Mouse (Mus musculus) brain, adult 2 months (tissue): Measurements from ENCODE around the gene Macrod2.

Experiments
- DNase-seq: peaks from one replicate; pipeline ENCODE4 v3.0.0; 2011; ENCODE audit warnings: low read depth, low spot score

The Macrod2 gene

DNA sequence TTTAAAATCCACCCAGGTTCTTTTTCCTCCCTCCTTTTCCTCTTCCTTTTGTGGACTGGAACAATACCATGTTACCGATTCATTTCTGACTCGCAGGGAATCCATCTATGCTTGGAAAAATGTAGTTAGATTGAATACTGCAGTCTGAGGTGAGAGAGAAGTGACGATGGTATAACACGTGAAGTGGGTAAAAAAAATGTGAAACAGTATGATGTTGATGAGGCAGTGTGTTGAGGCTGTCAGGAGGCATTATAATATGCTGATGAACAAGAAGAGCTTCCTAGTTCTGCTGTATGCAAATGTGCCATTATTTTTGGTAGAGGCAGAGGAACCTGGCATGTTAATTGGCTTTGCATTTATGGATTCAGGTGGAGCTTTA, 662.3 kb downstream of the Macrod2 start:
- no peak for DNase-seq

- no peak for DNase-seq
Observed at GRCm38 (mm10) chr2:141073981-141074855, 679.1 kb downstream of the Macrod2 start.

GRCm38 (mm10) chr2:141078221-141078620, 683.1 kb downstream of the Macrod2 start:
- no peak for DNase-seq

DNA sequence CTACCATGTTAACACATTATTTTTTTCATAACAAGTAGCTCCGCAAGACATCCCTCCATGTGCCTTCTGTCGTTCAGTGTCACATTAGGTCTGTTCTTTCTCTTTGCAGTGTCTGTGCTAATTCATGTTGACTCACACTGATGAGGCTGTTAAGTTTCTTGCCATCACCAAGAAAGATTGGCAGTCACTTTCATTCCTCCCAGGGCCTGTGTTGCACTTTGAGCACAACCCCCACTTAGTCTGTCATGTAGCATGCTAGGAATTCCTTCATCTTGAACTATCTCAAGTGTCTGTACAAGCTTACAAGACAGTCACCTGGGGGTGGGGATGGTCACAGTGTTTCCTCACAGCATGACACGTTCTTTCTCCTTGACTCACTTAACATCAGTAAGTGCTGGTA, 696.2 kb downstream of the Macrod2 start:
- peak; percentile 39 for DNase-seq

DNA sequence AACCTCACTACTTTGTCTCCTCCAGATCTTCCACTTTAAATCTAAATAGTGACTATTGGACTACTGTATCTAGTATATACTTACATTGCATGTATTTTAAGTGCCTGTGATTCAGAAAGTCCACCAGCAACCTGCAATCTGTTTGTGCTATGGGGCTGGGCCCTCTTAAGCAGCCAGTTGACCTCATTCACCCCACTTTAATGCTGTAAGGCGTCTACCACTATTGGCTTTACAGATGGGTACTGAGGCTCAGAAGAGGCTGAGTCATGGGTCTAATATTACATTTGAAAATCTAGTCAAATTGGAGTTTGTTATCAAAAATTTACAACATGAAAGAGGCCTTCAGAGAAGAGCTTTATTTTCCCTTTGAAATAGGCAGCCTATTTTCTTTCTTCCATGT, 722.5 kb downstream of the Macrod2 start:
- no peak for DNase-seq

GRCm38 (mm10) chr2:141123875-141124274, 728.8 kb downstream of the Macrod2 start:
- DNase-seq: no peak

GRCm38 (mm10) chr2:141125638-141126037, 730.5 kb downstream of the Macrod2 start:
- no peak for DNase-seq

DNA sequence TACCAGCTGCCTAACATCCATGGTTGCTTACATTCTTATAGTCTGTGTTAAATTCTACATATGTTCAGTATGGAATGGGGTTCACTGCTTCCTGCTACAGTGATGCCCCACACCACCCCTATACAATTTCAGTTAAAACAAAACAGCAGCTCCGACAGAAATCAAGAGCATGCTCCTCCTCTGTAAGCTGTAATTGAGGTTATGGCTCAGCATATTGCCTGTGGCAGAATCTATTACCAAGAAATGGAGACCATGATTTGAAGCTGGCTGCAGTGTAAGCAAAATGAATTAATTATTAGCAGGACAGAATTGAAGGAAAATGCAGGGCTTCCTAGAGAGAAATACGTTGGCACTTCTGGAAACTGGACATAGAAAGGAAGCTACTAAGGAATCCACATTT, 747.2 kb downstream of the Macrod2 start:
- DNase-seq: no peak

DNA sequence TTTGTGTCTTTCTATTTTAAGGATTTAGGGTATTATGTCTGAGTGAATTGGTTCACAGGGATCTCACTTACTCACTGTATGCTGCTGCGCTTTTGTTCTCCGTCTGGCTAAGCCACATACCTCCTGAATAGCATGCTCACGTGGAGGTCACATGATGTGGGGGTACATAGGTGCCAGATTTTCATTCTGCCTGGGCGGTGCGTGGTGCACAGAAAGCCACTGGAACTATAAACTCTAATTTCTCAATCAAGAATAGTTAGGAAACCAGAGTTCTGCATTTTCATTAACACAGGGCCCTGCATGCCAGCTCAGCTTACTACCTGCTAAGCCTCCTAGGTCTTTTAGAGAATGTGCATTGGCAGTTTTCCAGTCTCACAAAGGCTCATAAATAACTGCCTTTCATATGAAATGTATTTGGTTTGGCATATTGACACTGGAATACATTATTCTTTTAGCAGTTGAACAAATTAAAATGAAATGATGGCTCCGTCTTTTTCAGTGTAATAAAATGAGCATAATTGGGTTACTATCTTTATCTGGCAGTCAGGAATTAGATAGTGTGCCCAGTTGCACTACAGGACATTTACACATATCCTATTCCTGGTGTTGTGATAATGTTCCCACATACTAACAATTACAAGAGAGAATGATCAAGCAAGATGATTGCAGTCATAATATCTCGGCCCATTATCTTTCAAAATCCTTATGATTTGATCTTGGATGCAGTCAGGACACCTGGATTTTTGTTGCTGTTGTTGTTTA, 757.1 kb downstream of the Macrod2 start:
- peak; percentile 67 for DNase-seq

DNA sequence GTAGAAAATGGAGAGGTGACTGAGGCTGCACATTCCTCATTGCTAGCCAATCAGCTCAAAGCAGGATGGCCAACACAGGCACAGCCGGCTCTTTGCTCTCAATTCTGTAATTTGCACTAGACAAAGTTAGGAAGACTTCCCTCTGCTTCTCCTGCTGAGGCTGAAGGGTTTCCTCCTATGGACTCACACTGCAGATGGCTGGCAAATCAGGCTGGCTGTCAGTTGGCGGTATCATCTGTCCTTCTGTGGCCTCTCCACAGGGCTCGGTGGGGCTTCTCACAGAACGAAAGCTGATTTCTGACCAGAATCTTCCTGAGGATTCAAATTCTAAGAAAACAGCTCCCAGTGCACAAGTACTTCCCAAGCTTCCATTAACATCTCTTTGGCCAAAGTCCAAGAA, 760.9 kb downstream of the Macrod2 start:
- peak; percentile 76 for DNase-seq

DNA sequence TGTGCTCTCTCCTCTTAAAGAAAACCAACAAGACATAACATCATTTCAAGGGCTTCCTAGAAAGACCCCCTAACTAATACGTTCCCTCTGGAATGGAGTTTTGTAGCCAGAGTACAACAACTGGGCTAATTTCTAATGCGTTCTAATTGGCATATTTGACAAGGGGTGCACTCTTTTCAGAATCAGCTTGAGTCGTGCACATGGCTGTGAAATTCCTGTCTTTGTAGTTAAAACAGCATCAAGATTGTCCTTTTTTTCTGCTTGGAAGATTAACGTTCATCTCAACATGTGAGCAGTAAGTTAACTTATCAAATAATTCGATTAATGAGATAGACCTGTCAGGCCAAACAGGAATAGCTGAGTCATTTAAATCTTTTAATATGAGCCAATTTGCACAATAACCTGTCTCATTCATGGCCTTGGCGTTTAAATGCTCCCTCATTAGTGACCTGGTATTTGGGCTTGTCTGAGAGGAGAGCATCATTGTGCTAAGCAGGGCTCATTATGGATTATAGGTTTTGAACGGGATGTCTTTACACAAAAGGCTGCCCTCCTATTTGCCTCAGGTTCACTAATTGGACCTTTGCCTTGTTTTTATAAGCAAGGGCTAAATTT, 762.0 kb downstream of the Macrod2 start:
- DNase-seq: no peak

DNA sequence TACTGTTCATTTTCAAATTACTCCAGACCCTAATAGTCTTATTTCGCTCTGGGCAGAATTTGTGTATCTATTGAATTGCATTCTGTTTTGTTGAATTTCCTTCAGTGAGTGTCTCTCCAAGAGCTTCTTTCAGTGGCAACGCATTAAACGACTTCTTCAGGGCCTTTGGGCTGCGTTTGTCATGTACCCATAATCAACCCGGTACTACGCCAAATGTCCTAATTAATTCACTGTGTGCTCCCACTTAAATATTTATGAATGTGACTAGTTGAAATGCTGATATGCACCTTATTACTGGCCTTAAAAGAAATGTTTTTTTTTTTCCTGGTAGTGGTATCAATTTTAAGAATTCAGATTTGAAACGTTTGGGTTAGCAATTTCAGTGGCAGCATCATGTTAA, 763.1 kb downstream of the Macrod2 start:
- no peak for DNase-seq

GRCm38 (mm10) chr2:141163918-141164317, 768.8 kb downstream of the Macrod2 start:
- DNase-seq: no peak

DNA sequence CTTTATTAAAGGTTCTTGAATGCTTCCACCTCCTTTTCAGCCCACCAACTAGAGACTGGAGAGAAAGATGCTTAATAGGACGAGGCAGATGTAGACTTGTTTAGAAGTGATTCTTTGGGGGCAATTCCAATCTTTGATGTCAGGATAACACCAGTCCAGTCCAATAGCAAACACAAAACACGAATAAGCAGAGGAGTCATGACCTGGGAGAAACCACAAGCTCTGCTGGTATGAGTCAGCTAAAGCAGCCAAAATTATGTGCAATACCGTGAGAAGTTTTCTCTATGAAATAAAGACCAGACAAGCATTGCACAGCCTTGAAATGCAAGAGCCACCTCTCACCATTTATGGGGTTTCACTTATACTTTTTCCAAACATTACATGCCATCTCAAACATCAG, 774.5 kb downstream of the Macrod2 start:
- DNase-seq: no peak

DNA sequence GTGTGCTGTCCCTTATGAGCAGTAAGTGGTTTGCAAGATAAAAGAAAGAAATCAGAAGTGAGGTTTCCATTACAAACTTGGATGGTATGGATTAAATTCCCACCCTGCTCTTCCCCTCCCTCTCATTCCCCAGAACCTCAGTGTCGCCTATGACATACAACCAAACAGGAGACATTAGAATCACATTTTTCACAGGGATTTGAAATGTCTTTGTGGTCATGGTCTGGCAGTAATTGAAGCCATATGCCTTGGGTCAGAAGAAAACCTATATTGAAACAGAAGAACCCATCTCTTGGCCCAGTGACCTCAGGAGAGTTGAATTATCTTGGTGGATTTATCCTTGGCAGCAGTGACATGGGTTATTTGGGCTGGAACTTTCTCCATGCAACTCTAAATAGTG, 778.1 kb downstream of the Macrod2 start:
- DNase-seq: no peak

DNA sequence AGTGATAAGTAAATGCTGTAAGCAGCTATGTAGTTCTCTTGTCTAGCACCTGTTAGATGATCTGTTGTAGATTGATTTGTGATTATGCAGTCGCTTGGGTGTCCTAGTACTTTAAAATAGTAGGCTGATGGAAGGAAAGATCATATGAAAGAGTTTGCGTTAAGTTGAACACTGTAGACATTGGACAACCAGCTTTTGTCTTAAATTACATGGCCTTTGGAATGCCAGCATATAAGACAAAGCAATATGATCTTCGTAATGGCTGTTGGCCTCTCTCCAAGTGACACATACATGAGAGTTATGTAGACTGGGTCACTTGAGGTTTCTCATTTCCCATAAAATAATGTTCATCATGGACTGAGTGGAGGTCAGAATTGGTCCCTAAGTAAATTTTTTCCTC, 778.5 kb downstream of the Macrod2 start:
- DNase-seq: no peak

- DNase-seq: peak; percentile 20
Observed at GRCm38 (mm10) chr2:141180656-141181055, 785.5 kb downstream of the Macrod2 start.

DNA sequence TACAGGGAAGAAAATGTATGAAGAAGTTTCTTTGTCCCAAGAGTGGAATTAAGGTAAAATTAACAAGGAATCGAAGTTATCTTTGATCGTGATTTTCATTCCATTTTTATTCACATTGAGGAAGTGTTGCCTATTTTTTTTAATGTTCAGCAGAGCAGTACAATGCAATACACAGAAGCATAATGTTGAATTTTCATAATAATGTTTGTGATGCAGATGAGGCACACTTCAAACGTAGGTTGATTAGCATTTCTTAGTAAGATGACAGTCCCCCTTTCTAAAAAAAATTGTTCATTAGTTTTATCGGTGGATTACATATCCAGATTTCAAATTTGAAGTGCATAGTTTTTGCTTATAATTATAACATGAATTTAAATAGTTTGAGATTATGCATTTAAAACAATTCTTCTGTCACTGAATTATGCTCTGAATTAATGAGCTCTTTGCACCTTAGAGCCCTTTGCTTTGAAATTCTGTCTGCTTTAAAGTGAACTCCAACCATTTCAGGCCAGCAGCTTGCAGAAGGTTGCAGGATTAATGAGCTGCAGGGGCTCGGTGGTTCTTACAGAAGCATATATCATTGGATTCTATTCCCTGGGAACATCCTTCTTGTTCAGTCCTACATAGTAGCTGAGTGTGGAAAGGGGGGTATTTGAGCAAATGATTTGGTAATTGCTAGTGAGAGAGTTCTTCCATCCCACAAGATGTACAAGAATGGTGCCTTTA, 787.1 kb downstream of the Macrod2 start:
- DNase-seq: no peak

DNA sequence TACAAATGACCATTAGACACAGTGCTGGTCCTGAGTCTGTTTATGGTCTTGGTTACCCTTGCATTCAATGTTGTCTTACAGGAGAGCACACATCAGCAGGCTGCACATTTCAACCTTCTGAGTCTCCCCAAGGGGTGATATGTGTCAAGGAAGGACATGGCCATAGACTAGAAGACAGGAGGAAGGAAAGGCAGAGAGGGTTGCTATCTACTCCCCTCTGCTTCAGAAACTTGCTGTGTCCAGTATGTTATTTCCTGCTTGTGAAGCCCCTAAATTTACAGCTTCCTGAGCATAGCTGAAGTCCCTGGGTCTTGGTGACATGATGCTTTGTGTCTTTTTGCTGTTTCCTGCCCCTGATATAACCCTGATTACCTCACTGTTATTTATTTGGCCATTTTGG, 799.4 kb downstream of the Macrod2 start:
- DNase-seq: no peak

DNA sequence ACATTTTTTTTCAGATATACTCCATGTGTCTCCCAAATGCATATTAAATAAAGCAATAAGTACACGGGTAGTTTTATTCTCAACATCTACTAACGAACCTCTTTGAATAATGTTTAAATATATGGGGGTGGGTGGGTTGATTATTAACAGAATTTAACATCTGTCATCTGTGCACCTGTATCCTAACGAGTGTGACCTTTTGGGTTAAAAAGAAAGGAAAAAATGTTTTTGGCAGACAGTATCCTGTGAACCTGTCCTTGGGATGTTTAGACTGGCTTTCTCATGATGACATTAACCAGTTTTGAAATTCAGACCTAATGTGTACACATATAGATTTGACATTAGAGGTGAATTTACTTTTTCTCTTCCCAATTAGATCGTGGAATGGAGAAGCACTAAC, 805.4 kb downstream of the Macrod2 start:
- DNase-seq: no peak

GRCm38 (mm10) chr2:141201303-141202014, 806.4 kb downstream of the Macrod2 start:
- DNase-seq: no peak
